Mouse (Mus musculus) Patski (cell line): ENCODE data around the gene Dazap1. TPM values are rescaled to one million over a fixed set of nuclear protein-coding genes. Genes with fewer than 3 reads are reported as not detected.

Experiments used
- ATAC-seq: fragments of 100-300 bp; one replicate; pipeline ENCODE4 v1.8.0; 2021
- CTCF ChIA-PET: fragments of 350-600 bp; sonication (Branson Sonifier 250); formaldehyde crosslinking; loops from one replicate; lab custom pipeline; 2022; ENCODE audit warnings: inconsistent platforms; lab: Charles Lee
- POLR2A ChIA-PET: fragments of 350-600 bp; sonication (Branson Sonifier 250); formaldehyde crosslinking; loops from one replicate; lab custom pipeline; 2022; ENCODE audit warnings: antibody characterized with exemption, inconsistent platforms; lab: Charles Lee
- DNase-seq: peaks from one replicate; pipeline ENCODE4 v3.0.0-alpha.2; 2011; ENCODE audit warnings: low read depth, low spot score
- H3K27me3 ChIP-seq: fragments of 371-371 bp; one replicate; pipeline ENCODE4 v1.5.1; 2021
- CTCF ChIP-seq: fragments of 100-300 bp; IDR thresholded peaks from one replicate; pipeline ENCODE4 v1.5.1; 2021
- in situ Hi-C: fragments of 300-500 bp; cut with MboI; formaldehyde crosslinking; loops from 3 replicates; pipeline ENCODE4 v1.11.1; 2018; ENCODE audit warnings: low pct_unique_long_range_greater_than_20kb, mixed read lengths
- polyA plus RNA-seq: library from polyadenylated mRNA; unstranded; gene quantifications from one replicate; pipeline ENCODE4 v1.2.3, GENCODE M21; 2021

Dazap1 gene
- polyA plus RNA-seq, 1 experiment from 2014 or later: 157 TPM

DNA sequence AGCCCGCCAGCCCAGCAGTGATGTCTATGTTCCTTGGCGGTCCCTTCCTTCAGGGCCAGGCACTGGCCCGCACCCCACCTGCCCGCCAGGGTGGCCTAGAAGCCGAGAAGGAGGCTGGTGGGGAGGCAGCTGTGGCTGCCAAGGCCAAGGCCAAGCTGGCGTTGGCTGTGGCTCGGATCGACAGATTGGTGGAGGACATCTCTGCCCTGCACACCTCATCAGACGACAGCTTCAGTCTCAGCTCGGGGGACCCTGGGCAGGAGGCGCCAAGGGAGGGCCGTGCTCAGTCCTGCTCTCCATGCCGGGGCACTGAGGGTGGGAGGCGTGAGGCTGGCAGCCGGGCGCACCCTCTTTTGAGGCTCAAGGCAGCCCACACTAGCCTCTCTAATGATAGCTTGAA lies 50.3 kb downstream of the Dazap1 start:
- no peak for TF ChIP-seq CTCF
- no peak for DNase-seq
- in situ Hi-C loops: no loop called here
- ChIA-PET POLR2A (interaction anchor here (0.6 kb wide), 1 partner anchor 195 kb away, joined by 6 read pairs; no protein-coding TSS in a partner anchor), CTCF (no interaction called here)
- no peaks in the 10 kb centered on the region for H3K27me3 ChIP-seq
- ATAC-seq: no peak

DNA sequence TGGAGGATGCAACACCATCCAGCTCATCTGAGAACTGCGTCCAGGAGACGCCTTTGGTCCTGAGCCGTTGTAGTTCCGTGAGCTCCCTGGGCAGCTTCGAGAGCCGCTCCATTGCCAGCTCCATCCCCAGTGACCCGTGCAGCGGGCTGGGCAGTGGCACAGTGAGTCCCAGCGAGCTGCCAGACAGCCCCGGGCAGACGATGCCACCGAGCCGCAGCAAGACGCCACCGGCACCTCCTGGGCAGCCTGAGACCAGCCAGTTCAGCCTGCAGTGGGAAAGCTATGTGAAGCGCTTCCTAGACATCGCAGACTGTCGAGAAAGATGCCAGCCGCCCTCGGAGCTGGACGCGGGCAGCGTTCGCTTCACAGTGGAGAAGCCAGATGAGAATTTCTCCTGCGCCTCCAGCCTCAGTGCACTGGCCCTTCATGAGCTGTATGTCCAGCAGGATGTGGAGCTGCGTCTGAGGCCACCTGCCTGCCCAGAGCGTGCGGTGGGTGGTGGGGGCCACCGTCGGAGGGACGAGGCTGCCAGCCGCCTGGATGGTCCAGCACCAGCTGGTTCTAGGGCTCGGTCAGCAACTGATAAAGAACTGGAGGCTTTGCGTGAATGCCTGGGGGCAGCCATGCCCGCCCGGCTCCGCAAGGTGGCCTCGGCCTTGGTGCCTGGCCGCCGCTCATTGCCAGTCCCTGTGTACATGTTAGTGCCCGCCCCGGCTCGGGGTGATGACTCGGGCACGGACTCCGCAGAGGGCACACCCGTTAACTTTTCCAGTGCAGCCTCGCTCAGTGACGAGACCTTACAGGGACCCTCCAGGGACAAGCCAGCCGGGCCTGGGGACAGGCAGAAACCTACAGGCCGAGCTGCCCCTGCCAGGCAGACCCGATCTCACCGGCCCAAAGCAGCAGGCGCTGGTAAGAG lies 51.6 kb downstream of the Dazap1 start:
- in situ Hi-C loops: no loop called here
- ChIA-PET CTCF (interaction anchor here (1.3 kb wide), 1 partner anchor 29 kb away, joined by 3 read pairs; no protein-coding TSS in a partner anchor), POLR2A (interaction anchor here (0.6 to 1.1 kb wide), 2 partner anchors 9 to 12 kb away, joined by 3 read pairs; no protein-coding TSS in a partner anchor)
- no peak for DNase-seq
- TF ChIP-seq CTCF: no peak
- H3K27me3 ChIP-seq: no peaks in the 10 kb centered on the region
- no peak for ATAC-seq

DNA sequence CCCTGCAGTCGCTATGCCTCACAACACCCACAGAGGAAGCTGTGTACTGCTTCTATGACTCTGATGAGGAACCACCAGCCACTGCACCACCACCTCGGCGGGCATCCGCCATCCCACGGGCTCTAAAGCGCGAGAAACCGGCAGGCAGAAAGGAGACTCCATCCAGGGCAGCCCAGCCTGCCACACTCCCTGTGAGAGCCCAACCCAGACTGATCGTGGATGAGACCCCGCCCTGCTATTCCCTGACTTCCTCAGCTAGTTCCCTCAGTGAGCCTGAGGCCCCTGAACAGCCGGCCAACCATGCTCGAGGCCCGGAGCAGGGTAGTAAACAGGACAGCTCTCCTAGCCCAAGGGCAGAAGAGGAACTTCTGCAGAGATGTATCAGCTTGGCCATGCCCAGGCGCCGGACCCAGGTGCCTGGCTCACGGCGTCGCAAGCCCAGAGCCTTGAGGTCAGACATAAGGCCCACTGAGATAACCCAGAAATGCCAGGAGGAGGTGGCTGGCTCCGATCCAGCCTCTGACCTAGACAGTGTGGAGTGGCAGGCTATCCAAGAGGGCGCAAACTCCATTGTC lies 52.4 kb downstream of the Dazap1 start:
- ChIA-PET CTCF (no interaction called here), POLR2A (interaction anchor here (1.1 kb wide), 1 partner anchor 10 kb away, joined by 3 read pairs; no protein-coding TSS in a partner anchor)
- no peak for TF ChIP-seq CTCF
- no peaks in the 10 kb centered on the region for H3K27me3 ChIP-seq
- in situ Hi-C loops: no loop called here
- ATAC-seq (no peak), DNase-seq (no peak)

DNA sequence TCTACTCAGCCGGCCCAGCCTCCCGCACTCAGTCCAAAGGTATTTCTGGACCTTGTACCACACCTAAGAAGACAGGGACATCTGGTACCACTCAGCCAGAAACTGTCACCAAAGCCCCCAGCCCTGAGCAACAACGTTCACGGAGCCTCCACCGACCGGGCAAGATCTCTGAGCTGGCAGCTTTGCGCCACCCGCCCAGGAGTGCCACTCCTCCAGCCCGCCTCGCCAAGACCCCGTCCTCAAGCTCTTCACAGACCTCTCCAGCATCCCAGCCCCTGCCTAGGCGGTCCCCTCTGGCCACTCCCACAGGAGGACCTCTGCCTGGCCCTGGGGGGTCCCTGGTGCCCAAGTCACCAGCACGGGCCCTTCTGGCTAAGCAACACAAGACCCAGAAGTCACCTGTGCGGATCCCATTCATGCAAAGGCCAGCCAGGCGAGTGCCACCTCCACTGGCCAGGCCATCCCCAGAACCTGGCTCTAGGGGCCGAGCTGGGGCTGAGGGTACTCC lies 53.3 kb downstream of the Dazap1 start:
- CTCF ChIA-PET: no interaction called here
- DNase-seq (no peak), ATAC-seq (no peak)
- in situ Hi-C loops: no loop called here
- no peaks in the 10 kb centered on the region for H3K27me3 ChIP-seq
- POLR2A ChIA-PET: no interaction called here
- no peak for TF ChIP-seq CTCF

DNA sequence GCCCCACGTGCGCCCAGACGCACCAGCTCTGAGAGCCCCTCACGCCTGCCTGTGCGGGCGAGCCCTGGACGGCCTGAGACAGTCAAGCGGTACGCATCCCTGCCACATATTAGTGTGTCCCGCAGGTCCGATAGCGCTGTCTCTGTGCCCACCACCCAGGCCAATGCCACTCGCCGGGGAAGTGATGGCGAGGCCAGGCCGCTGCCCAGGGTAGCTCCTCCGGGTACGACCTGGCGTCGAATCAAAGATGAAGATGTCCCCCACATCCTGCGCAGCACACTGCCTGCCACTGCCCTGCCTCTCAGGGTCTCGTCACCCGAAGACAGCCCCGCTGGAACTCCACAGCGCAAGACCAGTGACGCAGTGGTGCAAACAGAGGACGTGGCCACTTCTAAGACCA lies 54.0 kb downstream of the Dazap1 start:
- POLR2A ChIA-PET: no interaction called here
- CTCF ChIA-PET: no interaction called here
- H3K27me3 ChIP-seq: no peaks in the 10 kb centered on the region
- ATAC-seq (no peak), DNase-seq (no peak)
- TF ChIP-seq CTCF: no peak
- in situ Hi-C loops: no loop called here

DNA sequence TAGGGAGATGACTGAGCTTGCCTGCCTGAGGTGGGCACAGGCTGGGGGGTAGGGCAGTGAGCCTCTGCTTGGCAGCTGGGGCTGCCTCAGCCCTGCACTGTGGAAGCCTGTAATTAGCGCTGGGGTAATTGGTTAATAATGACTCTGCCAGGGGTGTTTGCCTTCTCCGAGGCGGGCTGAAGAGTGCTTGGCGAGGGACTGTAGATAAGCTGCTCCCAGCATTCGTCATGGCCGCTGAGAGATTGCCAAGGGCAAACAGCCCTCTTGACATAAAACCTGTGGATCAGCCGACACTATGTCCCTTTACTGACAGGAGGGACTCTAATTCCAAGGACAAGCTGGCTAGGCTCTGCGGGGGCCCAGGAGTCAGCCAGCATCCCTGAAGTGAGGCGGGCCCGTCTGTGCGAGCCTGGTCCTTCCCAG lies 55.1 kb downstream of the Dazap1 start:
- ATAC-seq: no peak
- in situ Hi-C loops: no loop called here
- ChIA-PET POLR2A (no interaction called here), CTCF (interaction anchor here (0.9 kb wide), 1 partner anchor 19 kb away, joined by 3 read pairs; no protein-coding TSS in a partner anchor)
- H3K27me3 ChIP-seq: no peaks in the 10 kb centered on the region
- TF ChIP-seq CTCF: no peak
- DNase-seq: no peak

DNA sequence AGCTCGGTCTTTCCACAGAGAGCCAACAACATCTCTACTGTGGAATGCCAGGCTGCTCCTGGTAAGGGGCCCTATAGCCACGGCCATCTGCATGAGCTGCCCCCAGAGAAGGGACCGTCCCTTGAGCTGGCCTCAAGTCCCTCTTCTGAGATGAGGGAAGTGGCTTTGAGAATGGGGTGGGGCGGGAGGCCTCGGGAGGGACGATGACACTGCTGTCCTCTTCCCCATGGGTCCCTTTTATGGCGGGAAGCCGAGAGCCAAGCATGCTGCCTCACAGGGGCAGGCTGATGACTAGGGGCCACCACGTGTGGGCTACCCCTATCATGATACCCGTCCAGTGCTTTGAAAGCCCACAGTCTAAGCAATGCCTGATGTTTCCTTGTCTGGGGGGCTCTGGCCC lies 55.7 kb downstream of the Dazap1 start:
- ChIA-PET CTCF (interaction anchor here (0.9 kb wide), 1 partner anchor 20 kb away, joined by 3 read pairs; no protein-coding TSS in a partner anchor), POLR2A (no interaction called here)
- DNase-seq: no peak
- no peak for TF ChIP-seq CTCF
- no peak for ATAC-seq
- no peaks in the 10 kb centered on the region for H3K27me3 ChIP-seq
- in situ Hi-C loops: no loop called here

DNA sequence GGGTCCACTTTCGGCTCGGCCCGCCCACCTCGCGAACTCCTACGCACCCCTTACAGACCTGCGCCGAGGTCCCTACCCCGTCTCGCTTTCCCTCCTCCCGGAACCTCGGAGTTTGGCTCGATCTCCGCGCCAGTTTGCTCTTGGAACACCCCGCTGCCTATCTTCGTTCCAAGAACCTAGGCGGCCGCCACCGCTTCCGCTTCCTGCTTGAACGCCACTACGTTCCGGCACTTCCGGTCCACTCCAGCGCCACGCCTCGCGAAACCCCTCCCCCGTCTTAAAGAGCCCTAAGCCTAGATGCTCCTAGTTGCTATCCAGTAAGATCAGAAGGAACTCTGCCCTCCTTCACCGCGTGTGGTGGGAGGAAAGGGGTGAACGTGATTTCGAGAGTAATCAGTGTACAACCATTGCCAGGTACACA lies 59.1 kb downstream of the Dazap1 start, which contains the start of gene 2310011J03Rik:
Gene 2310011J03Rik (minus strand): TSS at position 198 of the 421 bp plus-strand sequence.
- no peak for ATAC-seq
- H3K27me3 ChIP-seq: no peaks in the 10 kb centered on the region
- no peak for TF ChIP-seq CTCF
- in situ Hi-C loops: no loop called here
- ChIA-PET POLR2A (no interaction called here), CTCF (no interaction called here)
- DNase-seq: peak; percentile 55

DNA sequence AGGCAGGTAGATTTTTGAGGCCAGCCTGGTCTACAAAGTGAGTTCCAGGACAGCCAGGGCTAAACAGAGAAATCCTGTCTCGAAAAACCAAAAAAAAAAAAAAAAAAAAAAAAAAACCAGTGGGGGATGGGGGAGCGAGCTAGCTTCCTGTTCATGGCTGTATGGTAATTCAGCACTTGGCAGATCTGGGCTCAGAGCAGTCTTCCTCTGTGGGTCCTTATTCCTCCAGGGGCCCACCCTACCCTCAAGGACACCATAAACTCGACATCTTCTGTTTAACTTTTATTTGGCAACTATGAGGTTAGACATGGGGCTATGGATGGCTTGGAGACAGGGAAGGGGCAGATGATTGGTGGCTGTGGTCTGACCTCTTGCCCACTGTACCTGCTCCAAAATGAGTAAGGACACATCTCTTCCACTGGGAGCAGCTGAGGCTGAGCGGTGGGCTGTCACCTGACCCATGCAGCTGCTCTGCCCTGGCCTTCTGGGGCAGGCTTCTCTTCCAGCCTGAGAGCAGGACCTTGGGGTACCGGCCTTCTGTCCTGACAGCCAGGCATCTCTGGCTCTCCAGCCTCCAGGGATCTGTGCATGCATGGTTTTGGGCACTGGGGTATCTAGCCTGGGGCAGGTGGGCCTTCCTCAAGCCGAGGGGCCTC lies 59.9 kb downstream of the Dazap1 start:
- CTCF ChIA-PET: no interaction called here

More for the DNA sequence above, 59.9 kb downstream of the Dazap1 start:
- POLR2A ChIA-PET: no interaction called here
- no peak for TF ChIP-seq CTCF
- no peaks in the 10 kb centered on the region for H3K27me3 ChIP-seq
- in situ Hi-C loops: no loop called here
- DNase-seq: no peak
- no peak for ATAC-seq
